Mouse (Mus musculus): ENCODE data around the gene Olfr818. TPM values are rescaled to one million over a fixed set of nuclear protein-coding genes. Genes with fewer than 3 reads are reported as not detected.

The Olfr818 gene
- polyA plus RNA-seq, 1 experiment from 2014 or later: not detected

Other genes with a start within 250 kb of the Olfr818 start
- not detected in 2 replicates for gene Olfr804, start 245.9 kb downstream of the Olfr818 start, polyA plus RNA-seq (2014; fragmentation: Nextera tagmentation; extraction: Ambion mirVana)
- gene Olfr805, start 219.7 kb downstream of the Olfr818 start, polyA plus RNA-seq (2014; fragmentation: Nextera tagmentation; extraction: Ambion mirVana): not detected in 2 replicates
- not detected in 2 replicates for gene Olfr806, start 207.2 kb downstream of the Olfr818 start, polyA plus RNA-seq (2014; fragmentation: Nextera tagmentation; extraction: Ambion mirVana)
- gene Olfr807, start 191.3 kb downstream of the Olfr818 start, polyA plus RNA-seq (2014; fragmentation: Nextera tagmentation; extraction: Ambion mirVana): not detected in 2 replicates
- gene Olfr808, start 183.6 kb downstream of the Olfr818 start, polyA plus RNA-seq (2014; fragmentation: Nextera tagmentation; extraction: Ambion mirVana): not detected in 2 replicates
- not detected in 2 replicates for gene Olfr809, start 174.5 kb downstream of the Olfr818 start, polyA plus RNA-seq (2014; fragmentation: Nextera tagmentation; extraction: Ambion mirVana)
- not detected in 2 replicates for gene Olfr810, start 154.2 kb downstream of the Olfr818 start, polyA plus RNA-seq (2014; fragmentation: Nextera tagmentation; extraction: Ambion mirVana)
- not detected in 2 replicates for gene Olfr811, start 144.7 kb downstream of the Olfr818 start, polyA plus RNA-seq (2014; fragmentation: Nextera tagmentation; extraction: Ambion mirVana)
- gene Olfr812, start 103.0 kb downstream of the Olfr818 start, polyA plus RNA-seq (2014; fragmentation: Nextera tagmentation; extraction: Ambion mirVana): not detected in 2 replicates
- not detected in 2 replicates for gene Olfr813, start 93.7 kb downstream of the Olfr818 start, polyA plus RNA-seq (2014; fragmentation: Nextera tagmentation; extraction: Ambion mirVana)
- not detected in 2 replicates for gene Olfr814, start 69.2 kb downstream of the Olfr818 start, polyA plus RNA-seq (2014; fragmentation: Nextera tagmentation; extraction: Ambion mirVana)
- not detected in 2 replicates for gene Olfr815, start 43.2 kb downstream of the Olfr818 start, polyA plus RNA-seq (2014; fragmentation: Nextera tagmentation; extraction: Ambion mirVana)
- not detected in 2 replicates for gene Olfr816, start 33.5 kb downstream of the Olfr818 start, polyA plus RNA-seq (2014; fragmentation: Nextera tagmentation; extraction: Ambion mirVana)
- not detected in 2 replicates for gene Olfr819, start 18.2 kb upstream of the Olfr818 start, polyA plus RNA-seq (2014; fragmentation: Nextera tagmentation; extraction: Ambion mirVana)
- not detected in 2 replicates for gene Olfr247, start 27.0 kb upstream of the Olfr818 start, polyA plus RNA-seq (2014; fragmentation: Nextera tagmentation; extraction: Ambion mirVana)
- gene Gm10310, start 36.0 kb upstream of the Olfr818 start, polyA plus RNA-seq (2014; fragmentation: Nextera tagmentation; extraction: Ambion mirVana): not detected in 2 replicates
- gene Olfr820, start 63.5 kb upstream of the Olfr818 start, polyA plus RNA-seq (2014; fragmentation: Nextera tagmentation; extraction: Ambion mirVana): not detected in 2 replicates
- not detected in 2 replicates for gene Olfr821, start 81.2 kb upstream of the Olfr818 start, polyA plus RNA-seq (2014; fragmentation: Nextera tagmentation; extraction: Ambion mirVana)
- gene Olfr822, start 122.1 kb upstream of the Olfr818 start, polyA plus RNA-seq (2014; fragmentation: Nextera tagmentation; extraction: Ambion mirVana): not detected in 2 replicates
- gene Olfr823, start 166.3 kb upstream of the Olfr818 start, polyA plus RNA-seq (2014; fragmentation: Nextera tagmentation; extraction: Ambion mirVana): not detected in 2 replicates
- gene Olfr824, start 180.9 kb upstream of the Olfr818 start, polyA plus RNA-seq (2014; fragmentation: Nextera tagmentation; extraction: Ambion mirVana): not detected in 2 replicates
- not detected in 2 replicates for gene Olfr825, start 217.7 kb upstream of the Olfr818 start, polyA plus RNA-seq (2014; fragmentation: Nextera tagmentation; extraction: Ambion mirVana)
- gene Olfr826, start 235.1 kb upstream of the Olfr818 start, polyA plus RNA-seq (2014; fragmentation: Nextera tagmentation; extraction: Ambion mirVana): not detected in 2 replicates

All from midbrain, embryonic 11.5 days (tissue).